Mouse (Mus musculus) telencephalon, adult 2 months (tissue): ENCODE results near the gene Ap5b1.

Source experiments
- DNase-seq: peaks from one replicate; pipeline ENCODE4 v3.0.0-alpha.2; 2011; ENCODE audit warnings: low read depth, low spot score

Gene Ap5b1

GRCm38 (mm10) chr19:5567534-5568469, at the start of gene Ap5b1:
Gene Ap5b1 (plus strand): TSS chr19:5568025.
- DNase-seq = peak; percentile 46

GRCm38 (mm10) chr19:5518721-5519120, 49.1 kb upstream of the Ap5b1 start:
- DNase-seq = no peak

GRCm38 (mm10) chr19:5525204-5525603, 42.6 kb upstream of the Ap5b1 start:
- DNase-seq = no peak

- DNase-seq = peak; percentile 45
Observed at GRCm38 (mm10) chr19:5529325-5530137, 38.3 kb upstream of the Ap5b1 start.

GRCm38 (mm10) chr19:5530138-5530524, 37.7 kb upstream of the Ap5b1 start:
- DNase-seq = no peak

GRCm38 (mm10) chr19:5532520-5532919, 35.3 kb upstream of the Ap5b1 start:
- no peak for DNase-seq

- DNase-seq = no peak
Observed at GRCm38 (mm10) chr19:5538786-5539185, 29.0 kb upstream of the Ap5b1 start.

GRCm38 (mm10) chr19:5543362-5543761, 24.5 kb upstream of the Ap5b1 start:
- DNase-seq = no peak

GRCm38 (mm10) chr19:5544031-5544430, 23.8 kb upstream of the Ap5b1 start:
- DNase-seq = no peak

GRCm38 (mm10) chr19:5547471-5548056, 20.3 kb upstream of the Ap5b1 start:
- no peak for DNase-seq

GRCm38 (mm10) chr19:5553802-5554201, 14.0 kb upstream of the Ap5b1 start:
- no peak for DNase-seq

GRCm38 (mm10) chr19:5554212-5554611, 13.6 kb upstream of the Ap5b1 start:
- no peak for DNase-seq

GRCm38 (mm10) chr19:5558169-5558568, 9.7 kb upstream of the Ap5b1 start:
- no peak for DNase-seq

- DNase-seq = no peak
Observed at GRCm38 (mm10) chr19:5558770-5559169, 9.1 kb upstream of the Ap5b1 start.

GRCm38 (mm10) chr19:5559229-5559628, 8.6 kb upstream of the Ap5b1 start:
- no peak for DNase-seq

- no peak for DNase-seq
Observed at GRCm38 (mm10) chr19:5559631-5560456, 8.0 kb upstream of the Ap5b1 start.

- DNase-seq = no peak
Observed at GRCm38 (mm10) chr19:5560457-5561041, 7.3 kb upstream of the Ap5b1 start, which contains the start of gene Ovol1. Gene Ovol1 (minus strand): TSS chr19:5560646.

- DNase-seq = no peak
Observed at GRCm38 (mm10) chr19:5561252-5561790, 6.5 kb upstream of the Ap5b1 start.

GRCm38 (mm10) chr19:5561886-5562285, 5.9 kb upstream of the Ap5b1 start:
- no peak for DNase-seq

GRCm38 (mm10) chr19:5562776-5563175, 5.0 kb upstream of the Ap5b1 start:
- DNase-seq = no peak
